Mouse (Mus musculus) limb, embryonic 10.5 days (tissue): ENCODE results near the gene Mlst8. TPM values are rescaled to one million over a fixed set of nuclear protein-coding genes. Genes with fewer than 3 reads are reported as not detected.

Experiments used
- DNase-seq: peaks from one replicate; pipeline ENCODE4 v3.0.0-alpha.2; 2017; ENCODE audit warnings: low spot score
- H3K27ac ChIP-seq: fragments of 300-500 bp; sonication (generic); 2 replicates; pipeline ENCODE4 v1.5.1; 2016; ENCODE audit warnings: mild to moderate bottlenecking
- H3K27me3 ChIP-seq: fragments of 300-500 bp; sonication (generic); 2 replicates; pipeline ENCODE4 v1.6.1; 2016; ENCODE audit warnings: low read depth, mild to moderate bottlenecking; ENCODE audit not compliant: poor library complexity, severe bottlenecking
- H3K36me3 ChIP-seq: fragments of 300-500 bp; sonication (generic); 2 replicates; pipeline ENCODE4 v1.6.1; 2016; ENCODE audit warnings: mild to moderate bottlenecking, moderate library complexity
- H3K4me1 ChIP-seq: fragments of 300-500 bp; sonication (generic); 2 replicates; pipeline ENCODE4 v1.6.1; 2016
- H3K4me3 ChIP-seq: fragments of 300-500 bp; sonication (generic); 2 replicates; pipeline ENCODE4 v1.5.1; 2016; ENCODE audit warnings: mild to moderate bottlenecking, moderate library complexity
- H3K9me3 ChIP-seq: fragments of 300-500 bp; sonication (generic); replicated peaks from 2 replicates; pipeline ENCODE4 v1.6.1; 2016; ENCODE audit warnings: mild to moderate bottlenecking
- WGBS: fragments of 180-500 bp; shearing (Covaris S2); methylation state at CpG from one replicate; pipeline ENCODE4 v1.1.7; 2016; 5-methylcytosine and 5-hydroxymethylcytosine counted together
- polyA plus RNA-seq: library from polyadenylated mRNA; unstranded; fragments of >200 nt; fragmentation: Nextera tagmentation; extraction: Ambion mirVana; gene quantifications from 2 replicates; pipeline ENCODE4 v1.2.1, GENCODE M21; 2016

Gene Mlst8
- polyA plus RNA-seq, 1 experiment from 2014 or later, result 42.2 TPM

GRCm38 (mm10) chr17:24481027-24481815 is 2.3 kb upstream of the Mlst8 start:
- DNase-seq, result no peak
- Histone ChIP-seq H3K4me1 (peaks cover 25% of the 10 kb centered on the region), H3K27me3 (peaks cover 9% of the 10 kb centered on the region; the same call in 1 of the 2 replicates), H3K36me3 (peaks cover 16% of the 10 kb centered on the region), H3K27ac (no peak overlapping the region), H3K4me3 (no peak overlapping the region), H3K9me3 (no peaks in the 10 kb centered on the region)
- WGBS, result 94% methylated on average over 20 of the region's 20 CpGs

- DNase-seq, result no peak
- peak overlapping the region; percentile 25; the same call in 1 of the 2 replicates for H3K27ac ChIP-seq
- H3K27me3 ChIP-seq, result 0 out of 2 replicates have a peak, but pooled peaks cover under 1% of the 10 kb centered on the region
- H3K36me3 ChIP-seq, result peaks cover 25% of the 10 kb centered on the region
- no peaks in the 10 kb centered on the region for H3K9me3 ChIP-seq
- peak overlapping the region; percentile 79; the same call in 1 of the 2 replicates for H3K4me3 ChIP-seq
- 49% methylated on average over 3 of the region's 3 CpGs for WGBS
- H3K4me1 ChIP-seq, result peaks cover 20% of the 10 kb centered on the region
These were observed 1.4 kb upstream of the Mlst8 start for GRCm38 (mm10) chr17:24480201-24480826.

- Histone ChIP-seq H3K4me3 (peak overlapping the region; percentile 79), H3K36me3 (peaks cover 34% of the 10 kb centered on the region), H3K9me3 (no peaks in the 10 kb centered on the region), H3K4me1 (peaks cover 18% of the 10 kb centered on the region), H3K27ac (peak overlapping the region; percentile 94), H3K27me3 (no peaks in the 10 kb centered on the region)
- WGBS, result 44% methylated on average over 1 of the region's 1 CpGs
- no peak for DNase-seq
These were observed 553 bp upstream of the Mlst8 start for GRCm38 (mm10) chr17:24479431-24479830.

- H3K4me3 ChIP-seq, result peak overlapping the region; percentile 79
- peaks cover 18% of the 10 kb centered on the region for H3K4me1 ChIP-seq
- no peaks in the 10 kb centered on the region for H3K9me3 ChIP-seq
- H3K27me3 ChIP-seq, result no peaks in the 10 kb centered on the region
- no peak for DNase-seq
- H3K27ac ChIP-seq, result peak overlapping the region; percentile 94
- 60% methylated on average over 11 of the region's 11 CpGs for WGBS
- H3K36me3 ChIP-seq, result peaks cover 47% of the 10 kb centered on the region
These were observed 785 bp downstream of the Mlst8 start for GRCm38 (mm10) chr17:24477985-24478600.

GRCm38 (mm10) chr17:24477053-24477984 is 1.6 kb downstream of the Mlst8 start:
- Histone ChIP-seq H3K27me3 (no peaks in the 10 kb centered on the region), H3K4me3 (peak overlapping the region; percentile 79; the same call in 1 of the 2 replicates), H3K9me3 (no peaks in the 10 kb centered on the region), H3K4me1 (peaks cover 26% of the 10 kb centered on the region), H3K36me3 (peaks cover 55% of the 10 kb centered on the region), H3K27ac (no peak overlapping the region)
- no peak for DNase-seq
- 95% methylated on average over 20 of the region's 20 CpGs for WGBS

GRCm38 (mm10) chr17:24476022-24476776 is 2.7 kb downstream of the Mlst8 start:
- H3K36me3 ChIP-seq, result peaks cover 57% of the 10 kb centered on the region
- WGBS, result 94% methylated on average over 10 of the region's 10 CpGs
- no peaks in the 10 kb centered on the region for H3K9me3 ChIP-seq
- H3K27ac ChIP-seq, result no peak overlapping the region
- no peaks in the 10 kb centered on the region for H3K27me3 ChIP-seq
- H3K4me3 ChIP-seq, result no peak overlapping the region
- DNase-seq, result no peak
- H3K4me1 ChIP-seq, result peaks cover 37% of the 10 kb centered on the region

- 93% methylated on average over 6 of the region's 6 CpGs for WGBS
- H3K27me3 ChIP-seq, result no peaks in the 10 kb centered on the region
- H3K36me3 ChIP-seq, result peaks cover 57% of the 10 kb centered on the region
- no peak overlapping the region for H3K27ac ChIP-seq
- no peaks in the 10 kb centered on the region for H3K9me3 ChIP-seq
- DNase-seq, result no peak
- peaks cover 43% of the 10 kb centered on the region for H3K4me1 ChIP-seq
- no peak overlapping the region for H3K4me3 ChIP-seq
These were observed 3.3 kb downstream of the Mlst8 start for GRCm38 (mm10) chr17:24475586-24475985.

GRCm38 (mm10) chr17:24474557-24474956 is 4.3 kb downstream of the Mlst8 start:
- Histone ChIP-seq H3K27me3 (no peaks in the 10 kb centered on the region), H3K4me3 (no peak overlapping the region), H3K9me3 (no peaks in the 10 kb centered on the region), H3K27ac (no peak overlapping the region; the same call in 1 of the 2 replicates), H3K36me3 (peaks cover 57% of the 10 kb centered on the region), H3K4me1 (peaks cover 42% of the 10 kb centered on the region)
- 89% methylated on average over 5 of the region's 5 CpGs for WGBS
- DNase-seq, result no peak

- Histone ChIP-seq H3K27ac (no peak within 1 kb of the TSS; the same call in 1 of the 2 replicates), H3K27me3 (no peaks in the 10 kb centered on the region), H3K9me3 (no peaks in the 10 kb centered on the region), H3K36me3 (peaks cover 57% of the 10 kb centered on the region), H3K4me3 (peak within 1 kb of the TSS; percentile 88), H3K4me1 (peaks cover 41% of the 10 kb centered on the region)
- WGBS, result 83% methylated on average over 6 of the region's 6 CpGs
- no peak for DNase-seq
These were observed 5.1 kb downstream of the Mlst8 start, which contains the start of gene Bricd5 for GRCm38 (mm10) chr17:24473612-24474275. Bricd5 (plus strand) TSS chr17:24473884.

- WGBS, result 90% methylated on average over 4 of the region's 4 CpGs
- DNase-seq, result no peak
- H3K27ac ChIP-seq, result no peak overlapping the region
- peaks cover 33% of the 10 kb centered on the region for H3K4me1 ChIP-seq
- H3K36me3 ChIP-seq, result peaks cover 54% of the 10 kb centered on the region
- H3K27me3 ChIP-seq, result no peaks in the 10 kb centered on the region
- peak overlapping the region; percentile 88 for H3K4me3 ChIP-seq
- H3K9me3 ChIP-seq, result no peaks in the 10 kb centered on the region
These were observed 6.4 kb downstream of the Mlst8 start for GRCm38 (mm10) chr17:24472512-24472911.
